Mouse (Mus musculus): Measurements from ENCODE around the gene Crb2. TPM values are rescaled to one million over a fixed set of nuclear protein-coding genes. Genes with fewer than 3 reads are reported as not detected.
A peak's percentile ranks its signal among the peaks of the same experiment; 100 is the strongest.

Gene Crb2
- total and polyA plus RNA-seq, 3 experiments, result 0.07 to 0.13 TPM; not detected in 1

DNA sequence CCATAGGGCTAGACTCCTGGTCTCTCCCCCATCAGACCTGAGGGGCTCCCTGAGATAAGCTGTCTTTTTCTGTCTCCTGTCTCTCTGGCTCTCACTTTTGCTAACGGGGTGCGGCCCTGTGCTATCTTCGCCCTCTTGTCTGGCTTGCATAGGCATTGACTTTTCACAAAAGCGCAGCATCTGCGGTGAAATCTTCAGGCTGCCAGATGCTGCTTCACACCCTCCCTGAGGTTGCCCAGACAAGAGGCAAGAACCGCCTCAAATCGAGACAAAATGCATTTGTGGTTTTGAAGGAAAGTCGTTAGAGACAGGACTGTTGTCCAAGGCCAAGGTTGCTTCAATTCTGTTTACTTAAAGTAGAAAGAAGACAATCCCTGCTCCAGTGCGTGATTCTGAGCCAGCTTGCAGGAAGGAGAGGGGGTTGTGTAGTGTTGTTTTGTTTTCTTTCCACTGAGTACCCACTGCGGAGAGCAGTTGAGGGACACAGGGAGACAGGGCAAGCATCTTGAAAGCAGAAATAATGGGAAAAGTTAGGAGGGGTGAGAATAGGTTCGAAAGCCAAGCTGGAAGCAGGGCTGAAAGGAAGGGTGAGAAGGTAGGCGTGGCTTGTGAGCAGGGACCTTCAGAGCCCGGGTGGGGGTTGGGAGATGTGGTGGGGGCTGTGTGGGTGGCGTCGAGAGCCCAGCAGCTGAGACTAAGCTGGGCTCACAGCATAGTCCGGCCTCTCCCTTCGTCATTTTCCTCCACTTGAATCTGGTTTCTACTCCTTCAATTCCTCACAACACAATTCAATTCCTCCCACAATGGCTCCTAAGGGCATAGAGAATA lies 40.9 kb upstream of the Crb2 start:
- in situ Hi-C loops (cut with MboI; ENCODE audit: low pct_ligation_motif_present, low pct_unique_long_range_greater_than_20kb, low sequenced_read_pairs), result no loop called here
- H3K9me3 ChIP-seq (replicated peaks; ENCODE audit: low read length), result no peaks in the 10 kb centered on the region
- no peak overlapping the region; the same call in 1 of the 2 replicates for H3K9ac ChIP-seq (ENCODE audit: insufficient read depth, low read depth)
- TF ChIP-seq MXI1 (IDR thresholded peaks at IDR 0.05; ENCODE audit: low read depth, low read length) (no peak), SMC3 (IDR thresholded peaks at IDR 0.05; ENCODE audit: low read depth, low read length) (no peak), ELF1 (IDR thresholded peaks at IDR 0.05; ENCODE audit: low read depth, low read length) (no peak), ZKSCAN1 (IDR thresholded peaks at IDR 0.05; ENCODE audit: borderline replicate concordance, low read depth, low read length) (no peak), TCF12 (IDR thresholded peaks at IDR 0.05; ENCODE audit: low read depth, low read length) (no peak), KAT2A (IDR thresholded peaks at IDR 0.05; ENCODE audit: insufficient replicate concordance, low read length) (no peak), EP300 (IDR thresholded peaks at IDR 0.05; ENCODE audit: low read length) (no peak), ETS1 (conservative IDR thresholded peaks at IDR 0.05; ENCODE audit: low read depth, low read length) (no peak), CHD2 (IDR thresholded peaks at IDR 0.05; ENCODE audit: low read length) (no peak), POLR2A (IDR thresholded peaks at IDR 0.05; ENCODE audit: low read depth, low read length) (no peak), E2F4 (IDR thresholded peaks at IDR 0.05; ENCODE audit: insufficient replicate concordance, low read depth, low read length) (no peak), RAD21 (IDR thresholded peaks at IDR 0.05; ENCODE audit: low read depth, low read length) (no peak), IRF4 (IDR thresholded peaks at IDR 0.05; ENCODE audit: low read depth, low read length) (no peak)
- no peak overlapping the region for H3K4me3 ChIP-seq (replicated peaks in 1 of 3; ENCODE audit: low read depth in 2 of 3, low read length in 2 of 3, poor library complexity in 1 of 3)
- peak overlapping the region; percentile 37 for H3K4me2 ChIP-seq (ENCODE audit: insufficient read depth, low read depth, poor library complexity, severe bottlenecking)
- H3K27ac ChIP-seq (ENCODE audit: insufficient read depth, low read depth), result no peak overlapping the region
- dilution Hi-C loops (cut with MboI; ENCODE audit: extremely low pct_ligation_motif_present, extremely low pct_unique_long_range_greater_than_20kb, low sequenced_read_pairs), result no loop called here
- H3K4me1 ChIP-seq (ENCODE audit: control insufficient read depth in 1 of 2, insufficient read depth in 2 of 2), result peaks cover 9 to 30% of the 10 kb centered on the region in 2 experiments; a peak in 3 of 4 replicates
- H3K27me3 ChIP-seq (replicated peaks), result no peaks in the 10 kb centered on the region
- H3K36me3 ChIP-seq (replicated peaks in 1 of 2; ENCODE audit: control insufficient read depth in 1 of 2, insufficient read depth in 1 of 2, low read length in 1 of 2), result no peaks in the 10 kb centered on the region
- DNase-seq (ENCODE audit: extremely low read depth), result no peak
- H3K79me2 ChIP-seq (replicated peaks; ENCODE audit: control insufficient read depth, extremely low read depth, insufficient read depth, poor library complexity, severe bottlenecking), result no peaks in the 10 kb centered on the region

DNA sequence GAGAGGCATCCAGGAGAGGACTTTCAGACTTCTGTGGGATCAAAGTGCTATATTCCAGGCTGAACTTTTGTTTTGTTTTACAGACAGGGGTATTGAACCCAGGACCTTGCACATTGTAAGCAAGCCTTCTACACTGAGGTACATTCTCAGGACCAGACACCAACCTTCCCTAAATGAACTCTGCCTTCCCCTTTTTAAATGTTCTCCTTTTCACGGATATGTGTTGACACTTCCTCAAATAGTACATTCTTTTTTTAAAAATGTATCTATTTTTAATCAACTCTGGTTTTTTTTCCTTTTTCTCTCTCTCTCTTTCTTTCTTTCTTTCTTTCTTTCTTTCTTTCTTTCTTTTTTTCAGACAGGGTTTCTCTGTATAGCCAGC lies 40.3 kb upstream of the Crb2 start:
- Histone ChIP-seq H3K4me3 (replicated peaks in 1 of 3; ENCODE audit: low read depth in 2 of 3, low read length in 2 of 3, poor library complexity in 1 of 3) (no peak overlapping the region), H3K4me2 (ENCODE audit: insufficient read depth, low read depth, poor library complexity, severe bottlenecking) (peak overlapping the region; percentile 37), H3K9ac (ENCODE audit: insufficient read depth, low read depth) (no peak overlapping the region; the same call in 1 of the 2 replicates), H3K36me3 (replicated peaks in 1 of 2; ENCODE audit: control insufficient read depth in 1 of 2, insufficient read depth in 1 of 2, low read length in 1 of 2) (no peaks in the 10 kb centered on the region), H3K27ac (ENCODE audit: insufficient read depth, low read depth) (no peak overlapping the region), H3K4me1 (ENCODE audit: control insufficient read depth in 1 of 2, insufficient read depth in 2 of 2) (peaks cover 9 to 30% of the 10 kb centered on the region in 2 experiments; a peak in 3 of 4 replicates), H3K27me3 (replicated peaks) (no peaks in the 10 kb centered on the region), H3K9me3 (replicated peaks; ENCODE audit: low read length) (no peaks in the 10 kb centered on the region), H3K79me2 (replicated peaks; ENCODE audit: control insufficient read depth, extremely low read depth, insufficient read depth, poor library complexity, severe bottlenecking) (no peaks in the 10 kb centered on the region)
- no peak for TF ChIP-seq MYC (IDR thresholded peaks at IDR 0.05; ENCODE audit: low read depth, low read length)
- no peak for TF ChIP-seq SMC3 (IDR thresholded peaks at IDR 0.05; ENCODE audit: low read depth, low read length)
- no peak for TF ChIP-seq MAFK (IDR thresholded peaks at IDR 0.05; ENCODE audit: insufficient replicate concordance, low read length)
- no peak for TF ChIP-seq ZMIZ1 (IDR thresholded peaks at IDR 0.05; ENCODE audit: low read depth, low read length)
- TF ChIP-seq PAX5 (IDR thresholded peaks at IDR 0.05; ENCODE audit: low read length), result no peak
- TF ChIP-seq SIN3A (IDR thresholded peaks at IDR 0.05; ENCODE audit: low read length), result no peak
- no peak for TF ChIP-seq ELF1 (IDR thresholded peaks at IDR 0.05; ENCODE audit: low read depth, low read length)
- no peak for TF ChIP-seq JUN (IDR thresholded peaks at IDR 0.05; ENCODE audit: insufficient read depth, low read depth, low read length)
- TF ChIP-seq CHD2 (IDR thresholded peaks at IDR 0.05; ENCODE audit: low read length), result no peak
- TF ChIP-seq USF2 (conservative IDR thresholded peaks at IDR 0.05; ENCODE audit: low read depth, low read length), result no peak
- no peak for TF ChIP-seq NRF1 (IDR thresholded peaks at IDR 0.05; ENCODE audit: low read depth, low read length)
- TF ChIP-seq EP300 (IDR thresholded peaks at IDR 0.05; ENCODE audit: low read length), result no peak
- no peak for TF ChIP-seq POLR2A (IDR thresholded peaks at IDR 0.05; ENCODE audit: low read depth, low read length)
- no peak for TF ChIP-seq TBP (conservative IDR thresholded peaks at IDR 0.05; ENCODE audit: low read depth, low read length)
- TF ChIP-seq UBTF (IDR thresholded peaks at IDR 0.05; ENCODE audit: low read depth, low read length), result no peak
- no peak for TF ChIP-seq USF1 (IDR thresholded peaks at IDR 0.05; ENCODE audit: low read depth, low read length)
- TF ChIP-seq HCFC1 (IDR thresholded peaks at IDR 0.05; ENCODE audit: low read depth, low read length), result no peak
- in situ Hi-C loops (cut with MboI; ENCODE audit: low pct_ligation_motif_present, low pct_unique_long_range_greater_than_20kb, low sequenced_read_pairs), result no loop called here
- no peak for DNase-seq (ENCODE audit: extremely low read depth)
- dilution Hi-C loops (cut with MboI; ENCODE audit: extremely low pct_ligation_motif_present, extremely low pct_unique_long_range_greater_than_20kb, low sequenced_read_pairs), result no loop called here

Data from CH12.LX (cell line).